Mouse (Mus musculus): Measurements from ENCODE around the gene Socs5.

Gene Socs5

DNA sequence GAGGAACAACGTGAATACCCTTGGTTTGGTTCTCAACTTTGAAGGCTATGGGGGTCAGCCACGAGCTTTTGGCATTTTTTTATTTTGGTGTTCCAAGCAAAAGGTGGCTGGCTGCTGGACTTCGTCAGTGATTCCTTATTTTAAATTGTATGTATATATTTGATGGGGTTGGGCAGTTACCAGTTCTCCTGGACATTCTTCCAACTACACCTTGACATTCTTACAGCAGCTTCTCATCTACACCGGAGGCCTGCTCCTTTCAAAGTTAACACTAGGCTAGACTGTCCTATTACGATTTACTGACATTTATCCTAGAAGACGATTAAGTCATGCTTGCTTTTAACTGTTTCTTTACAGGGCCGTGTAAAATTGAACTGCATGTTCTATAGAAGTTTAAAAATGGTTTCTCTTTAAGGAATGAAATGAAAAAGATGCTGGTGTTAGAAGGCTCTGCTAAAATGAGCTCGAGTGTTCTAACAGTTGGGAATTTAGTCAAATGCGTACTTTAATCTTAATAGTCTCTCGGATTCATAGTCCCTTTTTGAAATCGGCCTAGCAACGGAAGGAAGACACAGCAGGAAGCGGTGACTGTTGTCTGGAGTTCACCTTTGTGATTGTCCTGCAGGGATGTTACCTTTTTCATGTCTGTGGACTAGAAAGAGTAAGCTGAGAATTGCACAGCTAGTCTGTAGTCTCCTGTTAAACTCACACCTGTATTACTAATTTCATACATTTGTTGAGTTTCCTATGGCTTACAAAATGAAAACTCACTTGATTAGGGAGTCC lies 1.2 kb downstream of the Socs5 start:
- no peak for DNase-seq

DNA sequence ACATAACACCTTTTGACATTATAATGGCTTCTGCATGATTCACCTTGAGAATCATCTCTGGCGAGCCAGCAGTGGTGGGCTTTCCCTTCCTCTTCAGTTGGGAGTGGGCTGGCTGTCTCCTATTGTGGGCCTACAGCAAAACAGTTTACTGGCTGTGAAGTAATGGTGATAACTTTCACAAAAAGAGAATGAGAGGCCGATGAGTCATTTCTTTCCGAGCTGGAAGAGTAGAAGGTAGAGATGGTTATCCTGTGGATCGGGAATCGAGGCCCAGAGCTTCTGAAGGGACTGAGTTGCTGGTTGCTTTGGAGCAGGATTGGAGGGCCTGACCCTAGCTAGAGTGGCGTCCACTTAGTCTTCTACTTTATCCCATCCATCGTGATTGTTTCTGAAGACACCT lies 2.0 kb downstream of the Socs5 start:
- no peak for DNase-seq

DNA sequence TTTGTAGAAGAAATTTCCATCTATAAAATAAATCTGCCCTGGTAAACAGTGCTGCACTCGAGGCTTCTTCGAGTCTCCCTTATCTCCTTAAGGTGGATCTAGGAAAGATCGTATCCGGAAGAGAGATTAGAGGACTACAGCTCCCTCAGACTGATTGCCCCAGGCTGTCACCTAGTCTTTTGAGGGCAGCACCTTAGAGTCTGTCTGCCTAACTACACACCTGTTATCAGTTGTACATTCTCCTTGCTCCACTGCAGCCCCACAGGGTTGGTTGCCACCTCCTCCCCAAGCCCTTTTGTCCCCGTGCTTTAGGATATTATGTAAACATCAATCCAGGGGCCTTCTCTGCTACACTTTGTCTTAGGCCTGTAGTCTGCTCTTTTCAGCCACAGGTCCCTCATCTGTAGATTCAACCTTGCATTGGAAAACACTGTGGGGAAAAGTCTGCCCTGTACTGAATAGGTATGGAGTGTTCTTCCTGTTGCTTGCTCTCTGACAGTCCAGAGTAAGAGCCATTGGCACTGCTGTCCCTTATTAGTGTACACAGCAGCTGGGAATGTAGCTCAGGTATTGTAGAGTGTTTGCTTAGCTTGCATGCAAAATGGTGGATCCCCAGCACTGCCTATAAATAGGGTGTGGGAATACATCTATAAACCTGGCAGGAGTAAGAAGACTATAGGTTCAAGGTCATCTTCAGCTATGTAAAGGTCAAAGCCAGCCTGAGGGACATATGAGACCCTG lies 5.5 kb downstream of the Socs5 start:
- DNase-seq, result no peak

DNA sequence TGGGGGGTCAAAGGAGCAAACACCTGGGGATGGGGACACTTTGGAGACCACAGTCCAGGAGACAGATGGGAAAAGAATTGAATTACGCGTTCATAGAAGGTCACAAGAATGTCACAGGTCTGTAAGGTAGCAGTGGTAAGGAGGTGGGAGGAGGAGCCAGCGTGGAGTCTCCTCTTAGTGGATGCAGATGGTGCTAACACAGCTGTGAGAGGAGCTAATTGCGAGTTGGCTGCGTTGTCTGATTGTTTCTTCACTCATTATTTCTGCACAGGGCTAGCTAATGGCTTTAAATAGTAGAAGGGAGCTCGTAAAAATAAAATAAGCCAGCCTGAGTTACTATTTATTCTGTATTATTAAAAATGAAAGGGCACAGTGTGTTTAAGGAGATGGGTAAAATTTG lies 8.1 kb downstream of the Socs5 start:
- no peak for DNase-seq

DNA sequence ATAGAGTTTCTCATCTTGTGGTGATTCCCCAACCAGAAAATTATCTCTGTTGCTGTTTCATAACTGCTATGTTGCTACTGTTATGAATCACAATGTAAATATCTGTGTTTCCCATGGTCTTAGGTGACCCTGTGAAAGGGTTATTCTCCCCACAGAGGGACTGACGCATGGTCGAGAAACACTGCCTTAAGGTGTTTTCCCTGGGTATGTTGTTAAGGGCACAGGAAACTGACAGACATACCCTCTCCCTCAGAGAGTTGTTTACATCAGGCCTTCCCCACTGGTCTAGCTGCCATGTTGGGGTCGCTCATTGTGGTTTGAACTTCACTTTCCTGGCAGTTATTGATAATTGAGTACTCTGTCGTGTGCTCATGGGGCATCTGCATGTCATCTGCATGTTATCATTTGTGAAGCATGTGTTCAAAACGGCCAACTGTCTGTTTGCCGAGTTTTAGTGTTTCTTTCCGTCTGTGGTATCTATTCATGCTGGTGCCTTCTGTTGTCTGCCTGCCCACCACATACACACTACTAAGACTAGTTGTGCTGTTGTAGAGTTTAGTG lies 11.6 kb downstream of the Socs5 start:
- DNase-seq, result no peak

DNA sequence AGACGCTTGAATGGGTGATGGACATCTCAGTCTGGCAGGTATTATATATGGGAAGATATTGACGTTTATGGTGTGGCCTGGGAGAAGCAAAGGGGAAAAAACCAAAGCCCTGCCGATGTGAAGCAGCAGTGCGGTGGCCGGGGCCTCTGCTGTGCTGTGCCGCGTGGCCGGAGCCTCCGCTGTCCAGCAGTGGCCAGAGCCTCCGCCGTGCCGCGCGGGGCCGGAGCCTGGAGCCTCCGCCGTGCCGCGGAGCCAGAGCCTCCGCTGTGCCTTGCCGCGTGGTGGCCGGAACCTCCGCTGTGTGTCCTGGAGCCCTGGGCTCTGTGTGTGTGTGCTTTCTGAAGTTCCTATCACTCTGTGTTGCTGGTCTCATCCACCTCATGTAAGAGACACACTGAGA lies 17.9 kb downstream of the Socs5 start:
- DNase-seq, result no peak

DNA sequence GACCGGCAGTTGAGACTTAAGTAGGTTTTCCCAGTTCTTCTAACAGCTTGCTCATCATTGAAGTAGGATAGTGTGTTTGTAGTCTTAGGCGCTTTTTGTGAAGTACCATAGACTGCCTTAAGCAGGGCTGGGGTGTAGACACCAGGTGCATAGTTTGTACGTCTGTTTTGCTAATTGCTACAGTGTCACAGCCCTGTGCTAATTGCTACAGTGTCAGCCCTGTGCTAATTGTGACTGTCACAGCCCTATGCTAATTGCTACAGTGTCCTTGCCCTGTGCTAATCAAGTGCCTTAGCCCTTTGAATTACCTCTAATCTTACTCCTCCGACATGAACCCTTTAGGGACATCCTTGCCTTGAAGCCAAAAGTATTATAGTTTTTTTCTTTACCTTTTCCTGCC lies 24.8 kb downstream of the Socs5 start:
- DNase-seq, result no peak

DNA sequence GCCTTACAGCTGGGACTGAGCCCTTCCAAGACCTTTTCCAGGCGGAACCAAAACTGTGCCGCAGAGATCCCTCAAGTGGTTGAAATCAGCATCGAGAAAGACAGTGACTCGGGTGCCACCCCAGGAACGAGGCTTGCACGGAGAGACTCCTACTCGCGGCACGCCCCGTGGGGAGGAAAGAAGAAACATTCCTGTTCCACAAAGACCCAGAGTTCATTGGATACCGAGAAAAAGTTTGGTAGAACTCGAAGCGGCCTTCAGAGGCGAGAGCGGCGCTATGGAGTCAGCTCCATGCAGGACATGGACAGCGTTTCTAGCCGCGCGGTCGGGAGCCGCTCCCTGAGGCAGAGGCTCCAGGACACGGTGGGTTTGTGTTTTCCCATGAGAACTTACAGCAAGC lies 26.3 kb downstream of the Socs5 start:
- no peak for DNase-seq

DNA sequence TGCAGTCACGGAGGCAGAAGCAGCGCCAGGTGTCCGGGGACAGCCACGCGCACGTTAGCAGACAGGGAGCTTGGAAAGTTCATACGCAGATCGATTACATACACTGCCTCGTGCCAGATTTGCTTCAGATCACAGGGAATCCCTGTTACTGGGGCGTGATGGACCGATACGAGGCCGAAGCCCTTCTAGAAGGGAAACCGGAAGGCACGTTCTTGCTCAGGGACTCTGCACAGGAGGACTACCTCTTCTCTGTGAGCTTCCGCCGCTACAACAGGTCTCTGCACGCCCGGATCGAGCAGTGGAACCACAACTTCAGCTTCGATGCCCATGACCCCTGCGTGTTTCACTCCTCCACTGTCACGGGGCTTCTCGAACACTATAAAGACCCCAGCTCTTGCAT lies 27.2 kb downstream of the Socs5 start:
- DNase-seq, result no peak

DNA sequence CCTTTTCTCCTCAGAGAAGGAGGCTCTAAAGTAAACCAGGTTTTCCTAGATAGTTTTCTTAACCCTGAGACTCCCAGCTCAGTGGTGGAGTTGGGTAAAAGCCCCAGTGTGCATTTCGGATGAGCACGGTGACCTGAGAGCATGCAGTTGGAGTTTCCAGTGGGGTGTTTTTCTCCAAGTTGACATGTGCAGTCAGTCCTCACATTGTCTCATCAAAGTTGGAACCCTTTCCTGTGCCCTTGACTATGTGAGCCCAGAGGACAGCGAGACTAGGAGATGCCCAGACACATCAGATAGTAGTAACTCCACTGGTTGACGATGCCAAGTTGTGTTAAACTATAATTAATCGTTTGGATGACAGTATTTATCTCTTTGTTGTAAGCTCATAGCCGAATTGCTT lies 28.3 kb downstream of the Socs5 start:
- no peak for DNase-seq

DNA sequence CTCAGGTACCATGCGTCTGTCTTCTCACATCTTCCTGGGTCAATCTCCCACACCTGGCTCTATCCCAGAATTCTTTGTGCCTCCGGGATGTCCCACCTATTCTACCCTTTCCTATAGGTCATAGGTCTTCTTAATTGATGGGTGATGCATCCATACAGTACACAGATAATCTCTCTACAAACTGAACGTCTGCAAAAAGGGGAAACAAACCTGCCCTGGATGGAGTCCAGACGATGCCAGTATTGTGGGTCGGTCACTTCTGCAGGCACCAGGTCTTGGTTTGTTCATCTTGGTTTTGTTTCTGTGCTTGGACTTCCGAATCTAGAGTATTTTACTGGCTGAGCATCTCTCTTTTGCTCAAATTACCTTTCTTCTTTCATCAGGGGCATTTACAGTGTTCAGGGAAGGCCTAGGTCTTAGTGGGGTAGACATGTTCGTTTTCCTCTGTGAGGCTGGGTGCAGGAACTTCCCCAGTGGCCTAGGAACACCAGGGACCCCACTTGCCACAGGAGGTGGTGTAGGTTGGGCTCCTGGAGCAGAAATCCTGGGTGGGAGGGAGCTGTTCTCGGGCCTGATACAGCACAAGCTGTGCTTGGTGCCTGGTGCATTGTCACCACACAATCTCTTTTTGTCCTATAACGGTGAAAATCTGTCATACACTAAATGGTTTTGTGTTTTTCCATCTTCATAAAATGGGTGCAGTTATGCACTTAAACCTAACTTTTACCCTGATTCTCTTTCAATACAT lies 33.9 kb downstream of the Socs5 start:
- DNase-seq, result peak; percentile 43

DNA sequence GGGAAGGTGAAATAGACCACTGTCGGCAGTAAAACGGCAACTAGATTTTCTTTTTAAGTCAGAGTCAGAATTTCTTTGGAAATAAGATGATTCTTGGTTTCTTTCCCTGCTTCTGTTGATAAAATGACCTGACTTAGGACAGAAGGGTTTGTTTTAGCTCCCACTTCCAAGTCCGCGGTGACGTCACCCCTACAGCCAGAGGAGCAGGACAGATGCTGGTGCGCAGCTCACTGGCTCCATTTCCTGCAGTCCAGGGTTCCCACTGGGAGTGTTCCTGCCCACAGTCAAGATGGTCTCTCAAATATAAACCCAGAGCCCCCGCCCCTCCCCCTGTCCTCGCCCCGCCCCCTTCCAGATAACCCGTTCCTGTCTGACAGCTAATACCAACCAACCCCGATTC lies 34.8 kb downstream of the Socs5 start:
- peak; percentile 20 for DNase-seq

DNA sequence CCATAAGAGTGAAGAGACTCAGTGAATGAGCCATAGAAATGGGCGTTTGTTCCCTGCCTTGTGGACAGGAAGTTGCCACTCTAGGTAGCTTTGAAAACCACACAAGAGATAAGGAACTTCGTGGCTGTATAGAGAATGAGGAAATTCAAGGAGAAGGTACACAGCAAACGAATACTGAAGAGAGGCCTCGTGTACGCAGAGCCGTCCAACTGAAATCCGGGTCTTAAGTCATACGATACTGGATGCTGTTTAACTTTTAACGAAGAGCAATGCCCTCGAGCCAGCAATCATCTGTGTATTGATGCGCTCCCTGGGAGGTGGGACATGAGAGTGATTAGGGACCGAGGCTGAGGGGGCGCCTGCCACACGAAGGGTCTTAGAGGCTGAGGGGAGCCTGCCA lies 35.7 kb downstream of the Socs5 start:
- no peak for DNase-seq

DNA sequence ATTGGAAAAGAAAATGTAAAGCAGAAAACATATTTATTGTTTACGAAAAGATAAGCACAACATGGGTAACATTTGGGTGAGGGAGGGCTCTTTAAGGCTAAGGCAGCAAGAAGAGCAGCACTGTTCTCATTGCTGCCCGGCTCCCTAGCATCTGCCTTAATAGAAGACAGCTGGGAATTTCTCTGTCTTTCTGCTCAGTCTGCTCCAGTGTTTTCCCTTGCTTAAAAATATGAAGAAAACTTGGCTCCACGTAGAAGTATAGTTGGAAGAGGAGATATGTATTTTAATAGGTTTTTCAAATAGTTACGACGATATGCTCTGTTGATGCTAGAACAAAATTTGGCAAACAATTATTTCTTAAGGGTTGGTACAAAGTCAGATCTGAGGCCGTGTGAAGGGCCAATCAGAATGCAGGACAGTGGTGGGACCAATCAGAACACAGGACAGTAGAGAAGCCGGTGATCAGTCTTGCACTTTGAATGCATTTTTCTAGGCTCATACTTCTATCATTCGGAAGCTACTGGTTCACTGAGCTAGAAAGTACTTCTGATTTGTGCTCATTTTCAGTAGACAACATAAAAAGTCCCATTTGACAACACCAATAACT lies 39.0 kb downstream of the Socs5 start:
- no peak for DNase-seq

DNA sequence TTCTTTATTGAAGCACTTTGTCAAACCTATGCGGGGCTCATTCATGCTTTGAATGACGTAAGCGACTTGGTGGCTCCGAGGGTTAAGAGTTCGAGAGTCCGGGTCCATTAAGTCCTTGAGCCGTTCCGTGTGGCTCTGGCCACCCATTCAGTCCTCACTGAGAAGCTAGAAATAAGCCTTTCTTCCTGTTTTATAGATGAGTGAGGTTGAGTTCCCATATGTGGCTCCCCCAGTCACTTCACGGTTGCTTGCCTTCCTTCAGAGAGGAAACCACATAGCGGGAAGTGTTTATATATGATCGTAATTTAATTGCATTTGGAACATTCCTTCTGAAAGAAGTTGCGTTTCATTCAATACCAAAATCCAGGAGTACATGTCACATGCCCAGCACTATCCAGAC lies 42.3 kb downstream of the Socs5 start:
- no peak for DNase-seq

DNA sequence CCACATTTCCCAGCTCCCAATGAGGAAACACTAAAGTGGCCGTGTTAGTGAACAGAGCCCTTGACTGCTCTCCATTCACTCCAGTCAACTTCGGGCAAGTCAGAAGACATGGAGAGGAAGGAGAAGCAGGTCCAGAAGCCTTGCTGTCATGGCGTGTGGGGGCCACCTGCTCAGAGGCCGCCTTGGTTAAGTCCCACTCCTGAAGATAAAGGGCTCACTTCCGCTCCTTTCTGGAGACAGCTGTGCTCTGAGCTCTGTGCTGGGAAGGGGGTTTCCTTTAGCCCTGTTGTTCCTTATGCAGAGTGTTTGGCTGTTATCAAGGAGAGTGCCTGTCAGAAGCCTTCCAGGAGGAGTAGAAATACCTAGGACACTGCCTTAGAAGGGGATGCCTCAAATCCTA lies 45.5 kb downstream of the Socs5 start:
- no peak for DNase-seq

DNA sequence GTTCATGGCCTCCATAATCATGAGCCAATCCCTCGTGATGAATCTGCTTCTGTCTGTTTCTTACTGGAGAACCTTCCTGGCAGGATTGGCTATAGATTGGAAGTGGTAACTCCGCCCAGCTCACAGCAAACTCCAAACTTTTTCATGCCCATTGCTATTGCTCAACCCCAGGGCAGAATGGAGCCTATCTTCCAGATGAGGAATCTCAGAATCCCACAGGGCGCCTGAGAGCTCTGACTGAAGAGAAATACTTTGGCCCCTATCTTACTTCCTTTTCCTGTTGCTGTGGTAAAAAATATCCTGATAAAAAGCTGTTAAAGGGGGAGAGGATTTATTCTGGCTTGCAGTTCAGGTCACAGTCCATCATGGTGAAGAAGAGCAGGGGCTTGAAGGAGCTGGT lies 48.2 kb downstream of the Socs5 start:
- DNase-seq, result no peak

DNA sequence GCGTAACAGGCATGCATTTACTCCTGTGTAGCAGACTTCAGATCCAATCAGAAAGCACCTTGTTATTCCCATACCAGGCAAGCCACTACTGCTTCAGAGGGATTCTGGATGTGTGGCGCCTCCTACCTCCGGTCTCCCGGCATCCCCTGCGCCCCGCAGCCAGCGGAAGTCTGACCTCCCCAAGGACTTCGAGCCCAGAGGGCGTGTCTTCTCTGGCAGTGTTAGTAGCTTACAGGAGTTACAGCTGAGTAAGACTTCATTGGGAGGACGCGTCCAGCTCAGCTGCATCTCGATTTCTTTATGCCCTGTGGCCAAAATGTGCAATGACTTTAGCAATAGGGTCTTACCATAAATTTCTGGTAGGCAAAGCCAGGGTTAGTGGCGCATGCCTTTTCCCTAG lies 50.3 kb downstream of the Socs5 start:
- DNase-seq, result no peak

DNA sequence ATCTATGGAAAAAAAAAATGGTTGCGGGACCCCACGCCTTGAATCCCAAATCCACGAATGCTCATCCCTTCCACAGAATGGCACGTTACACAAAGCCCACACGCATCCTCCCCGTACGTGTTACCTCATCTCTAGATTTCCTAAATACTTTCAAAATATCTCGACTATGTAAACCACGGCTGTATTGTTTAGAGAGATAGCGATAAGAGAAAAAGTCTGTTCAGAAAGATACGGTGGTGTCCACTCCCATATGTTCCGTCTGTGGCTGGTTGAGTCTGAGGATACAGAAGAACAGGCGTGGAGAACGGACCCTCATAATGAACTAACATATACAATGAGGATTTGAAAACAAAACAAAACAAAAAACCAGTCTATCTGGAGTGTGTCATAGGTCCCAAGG lies 51.1 kb downstream of the Socs5 start:
- DNase-seq, result no peak

DNA sequence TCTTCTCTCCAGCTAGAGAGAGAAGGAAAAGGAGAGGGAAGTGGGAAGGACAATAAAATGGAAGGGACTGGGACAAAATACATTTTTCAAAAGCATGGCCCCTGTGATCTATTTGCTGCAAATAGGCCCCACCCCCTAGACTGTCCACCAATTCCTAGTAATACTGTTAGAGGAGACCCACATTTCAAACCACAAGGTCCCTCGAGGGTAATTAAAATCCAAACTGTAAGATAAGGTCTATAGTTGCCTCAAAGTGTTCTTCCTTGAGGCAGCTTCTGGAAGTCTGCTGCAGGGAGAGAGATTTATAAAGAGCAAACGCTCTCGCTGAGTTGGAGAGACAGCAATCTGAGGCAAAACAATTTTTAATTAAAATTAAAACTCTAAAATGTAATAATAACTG lies 52.8 kb downstream of the Socs5 start:
- DNase-seq, result no peak

DNA sequence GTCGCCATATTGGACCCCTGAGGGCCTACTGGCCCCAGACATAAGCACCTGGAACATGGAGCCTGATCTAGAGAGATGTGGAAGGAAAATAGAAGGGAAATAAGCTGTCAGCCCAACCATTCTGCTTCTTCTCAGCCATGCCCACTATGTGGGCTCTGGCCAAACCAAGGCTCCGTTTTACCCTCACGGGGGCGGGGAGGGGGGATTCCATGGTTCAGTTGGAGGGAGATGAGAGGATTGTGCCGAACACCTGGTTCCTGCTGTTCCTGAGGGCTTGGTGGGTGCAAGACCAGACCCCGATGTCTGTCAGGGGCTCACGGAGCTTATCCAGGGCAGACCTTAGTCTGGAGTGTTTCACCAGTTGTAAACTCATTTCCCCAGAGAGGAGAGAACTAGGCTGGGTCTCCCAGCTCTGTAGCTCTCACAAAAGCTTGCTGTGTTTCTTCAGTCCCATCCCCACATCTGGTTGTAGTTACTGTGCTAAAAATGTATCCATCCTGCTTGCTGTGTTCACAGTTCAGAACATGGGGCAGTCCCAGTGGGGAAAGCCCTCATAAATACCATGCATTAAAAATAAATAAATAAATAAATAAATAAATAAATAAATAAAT lies 56.9 kb downstream of the Socs5 start:
- no peak for DNase-seq

DNA sequence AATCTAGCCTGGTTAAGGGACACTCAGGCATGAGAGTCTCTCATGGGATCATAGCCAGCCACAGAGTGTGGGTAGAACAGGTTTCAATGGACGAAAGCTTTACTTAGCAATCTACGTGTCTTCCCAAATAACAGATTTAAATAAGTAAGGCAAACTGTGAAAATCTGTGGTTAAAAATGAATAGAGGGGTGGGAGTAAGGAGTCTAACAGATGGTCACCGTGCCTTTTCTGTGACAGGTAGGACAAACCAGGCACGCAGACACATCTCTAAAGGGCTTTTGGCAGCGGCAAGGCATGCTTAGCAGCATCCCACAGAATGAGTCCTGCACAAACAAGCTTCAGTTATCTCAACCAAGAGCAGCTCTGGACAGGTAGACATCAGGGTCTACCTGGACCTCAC lies 59.9 kb downstream of the Socs5 start:
- DNase-seq, result no peak

DNA sequence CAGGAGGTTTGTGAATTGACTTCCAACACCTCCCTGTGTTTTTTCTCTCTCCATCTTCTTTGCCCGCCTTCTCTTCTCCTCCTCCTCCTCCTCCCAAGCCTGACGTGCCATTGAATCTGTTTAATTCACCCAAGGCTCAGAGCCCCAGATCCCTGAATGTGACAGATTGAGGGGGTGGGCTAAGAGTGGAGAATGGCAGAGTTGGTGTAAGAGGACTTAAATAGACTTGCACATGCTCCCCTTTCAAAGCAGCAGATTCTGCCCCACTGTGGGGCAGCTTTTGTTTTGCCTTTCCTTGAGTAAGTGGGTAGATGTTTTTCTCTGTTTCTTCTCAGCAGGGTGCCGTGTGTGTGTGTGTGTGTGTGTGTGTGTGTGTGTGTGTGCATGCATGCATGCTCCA lies 61.6 kb downstream of the Socs5 start:
- peak; percentile 59 for DNase-seq

Data from layer of hippocampus, adult 9-11 months (tissue).